Mouse (Mus musculus) stomach, postnatal 0 days (tissue): ENCODE data around the gene Txnip.

Source experiments
- CTCF ChIP-seq: IDR thresholded peaks from 2 replicates; pipeline ENCODE4 v1.5.1; 2016; ENCODE audit warnings: antibody characterized with exemption, low read depth, mild to moderate bottlenecking, moderate library complexity
- EP300 ChIP-seq: optimal IDR thresholded peaks from 2 replicates; pipeline ENCODE3; 2016; ENCODE audit warnings: antibody characterized with exemption

GRCm38 (mm10) chr3:96524914-96525313, 32.8 kb upstream of the Txnip start, which contains the start of gene Hfe2:
- TF ChIP-seq CTCF (no peak), EP300 (no peak)
